Mouse (Mus musculus) hindbrain, postnatal 0 days (tissue): ENCODE data around the gene Cadps2. TPM values are rescaled to one million over a fixed set of nuclear protein-coding genes. Genes with fewer than 3 reads are reported as not detected.
A peak's percentile ranks its signal among the peaks of the same experiment; 100 is the strongest.

Experiments
- ATAC-seq: fragments of 200-750 bp; cut with Nextera tagmentation; 2 replicates; pipeline ENCODE4 v1.8.0; 2017; ENCODE audit warnings: mild to moderate bottlenecking, moderate TSS enrichment, moderate library complexity
- DNase-seq: peaks from one replicate; pipeline ENCODE4 v3.0.0-alpha.2; 2015; ENCODE audit warnings: low spot score
- H3K27ac ChIP-seq: fragments of 300-500 bp; sonication (generic); 2 replicates; pipeline ENCODE4 v1.5.1; 2014; ENCODE audit warnings: mild to moderate bottlenecking
- H3K27me3 ChIP-seq: fragments of 300-500 bp; sonication (generic); 2 replicates; pipeline ENCODE4 v1.6.1; 2014; ENCODE audit warnings: low read length, mixed read lengths; ENCODE audit not compliant: insufficient read depth
- H3K36me3 ChIP-seq: fragments of 300-500 bp; sonication (generic); 2 replicates; pipeline ENCODE4 v1.6.1; 2014; ENCODE audit warnings: low read length, mixed read lengths; ENCODE audit not compliant: insufficient read depth
- H3K4me1 ChIP-seq: fragments of 300-500 bp; sonication (generic); 2 replicates; pipeline ENCODE4 v1.6.1; 2014; ENCODE audit warnings: antibody characterized with exemption, low read length, mixed read lengths; ENCODE audit not compliant: insufficient read depth
- H3K4me2 ChIP-seq: fragments of 300-500 bp; sonication (generic); 2 replicates; pipeline ENCODE4 v1.6.1; 2014; ENCODE audit warnings: low read depth, mild to moderate bottlenecking, low read length, moderate library complexity, mixed read lengths
- H3K4me3 ChIP-seq: fragments of 300-500 bp; sonication (generic); 2 replicates; pipeline ENCODE4 v1.5.1; 2014; ENCODE audit warnings: low read length
- H3K9ac ChIP-seq: fragments of 300-500 bp; sonication (generic); replicated peaks from 2 replicates; pipeline ENCODE4 v1.6.1; 2014; ENCODE audit warnings: mild to moderate bottlenecking, low read length, moderate library complexity, mixed read lengths
- H3K9me3 ChIP-seq: fragments of 300-500 bp; sonication (generic); 2 replicates; pipeline ENCODE4 v1.6.1; 2016; ENCODE audit warnings: low read length, mixed read lengths
- CTCF ChIP-seq: IDR thresholded peaks from 2 replicates; pipeline ENCODE4 v1.5.1; 2016; ENCODE audit warnings: antibody characterized with exemption, control low read depth, low read depth
- WGBS: fragments of 180-500 bp; shearing (Covaris S2); extraction: QIAGEN DNeasy Blood & Tissue Kit; methylation state at CpG from one replicate; pipeline ENCODE4 v1.1.7; 2014; 5-methylcytosine and 5-hydroxymethylcytosine counted together
- polyA plus RNA-seq: library from polyadenylated mRNA; unstranded; fragments of >200 nt; fragmentation: Nextera tagmentation; extraction: Ambion mirVana; gene quantifications from 2 replicates; pipeline ENCODE4 v1.2.1, GENCODE M21; 2015
- total RNA-seq: library from RNA; depleted of rRNA; stranded (reverse); fragments of >200 nt; gene quantifications from 2 replicates; pipeline ENCODE4 v1.2.3, GENCODE M21; 2014; rRNA removed

Cadps2 gene
- total RNA-seq (57.5 and 58.2 TPM in 2 replicates), polyA plus RNA-seq (15.9 and 19.6 TPM in 2 replicates)

DNA sequence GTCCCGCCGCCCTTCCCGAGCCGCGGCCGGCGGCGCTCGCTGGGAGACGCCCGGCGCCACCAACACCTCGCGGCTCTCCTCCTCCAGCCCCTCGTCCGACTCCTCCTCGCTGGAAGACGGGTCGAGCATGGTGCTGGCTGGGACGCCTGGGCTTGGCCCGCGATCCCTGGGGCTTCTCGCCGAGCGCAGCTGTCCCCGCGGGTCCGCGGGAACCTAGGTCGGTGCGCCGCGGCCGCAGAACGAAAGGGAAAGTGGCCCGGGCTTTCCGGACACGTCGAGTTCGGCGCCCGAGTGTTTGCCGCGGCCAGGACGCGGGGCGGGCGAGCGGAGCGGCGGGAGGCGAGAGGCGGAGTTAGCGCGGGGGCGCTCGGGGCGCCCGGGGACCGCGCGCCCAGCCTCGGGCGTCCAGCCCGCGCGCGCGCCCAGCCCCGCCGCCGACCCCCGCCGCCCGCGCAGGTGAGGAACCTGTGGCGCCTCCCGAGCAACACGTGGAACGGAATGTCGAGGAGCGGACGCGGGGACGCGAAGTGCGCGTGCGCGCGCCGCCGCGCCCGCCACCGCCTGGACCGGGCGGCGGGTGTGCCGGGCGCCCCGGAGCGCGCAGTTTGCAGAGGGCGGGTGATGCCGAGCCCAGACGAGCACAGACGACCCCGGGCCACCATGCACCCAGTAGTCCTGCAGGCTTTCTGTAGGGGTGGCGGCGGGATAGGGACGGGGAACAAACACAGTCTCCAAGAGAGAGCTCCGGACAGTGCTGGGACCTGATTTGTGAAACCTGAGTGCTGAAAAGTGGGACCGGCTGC lies at the start of gene Cadps2:
Gene Cadps2 (minus strand): TSS at position 413 of the 803 bp plus-strand sequence.
- WGBS = under 1% methylated on average over 97 of the region's 114 CpGs
- no peak for TF ChIP-seq CTCF
- ATAC-seq = peak; percentile 77
- Histone ChIP-seq H3K27ac (peak within 1 kb of the TSS; percentile 72), H3K9me3 (no peaks in the 10 kb centered on the region), H3K36me3 (no peaks in the 10 kb centered on the region), H3K4me3 (peak within 1 kb of the TSS; percentile 79), H3K4me2 (peak within 1 kb of the TSS; percentile 92), H3K9ac (peak within 1 kb of the TSS; percentile 78), H3K4me1 (0 out of 2 replicates have a peak, but pooled peaks cover 4% of the 10 kb centered on the region), H3K27me3 (no peaks in the 10 kb centered on the region)
- peak; percentile 65 for DNase-seq

GRCm38 (mm10) chr6:23886418-23886817 lies 47.2 kb upstream of the Cadps2 start:
- H3K4me2 ChIP-seq = no peak overlapping the region
- no peaks in the 10 kb centered on the region for H3K9me3 ChIP-seq
- H3K27me3 ChIP-seq = no peaks in the 10 kb centered on the region
- TF ChIP-seq CTCF = peak; percentile 70
- no peaks in the 10 kb centered on the region for H3K36me3 ChIP-seq
- H3K4me3 ChIP-seq = no peak overlapping the region
- no peak overlapping the region for H3K9ac ChIP-seq
- 9% methylated on average over 6 of the region's 6 CpGs for WGBS
- ATAC-seq (peak; percentile 56; the same call in 1 of the 2 replicates), DNase-seq (peak; percentile 53)
- H3K27ac ChIP-seq = no peak overlapping the region
- no peaks in the 10 kb centered on the region for H3K4me1 ChIP-seq

DNA sequence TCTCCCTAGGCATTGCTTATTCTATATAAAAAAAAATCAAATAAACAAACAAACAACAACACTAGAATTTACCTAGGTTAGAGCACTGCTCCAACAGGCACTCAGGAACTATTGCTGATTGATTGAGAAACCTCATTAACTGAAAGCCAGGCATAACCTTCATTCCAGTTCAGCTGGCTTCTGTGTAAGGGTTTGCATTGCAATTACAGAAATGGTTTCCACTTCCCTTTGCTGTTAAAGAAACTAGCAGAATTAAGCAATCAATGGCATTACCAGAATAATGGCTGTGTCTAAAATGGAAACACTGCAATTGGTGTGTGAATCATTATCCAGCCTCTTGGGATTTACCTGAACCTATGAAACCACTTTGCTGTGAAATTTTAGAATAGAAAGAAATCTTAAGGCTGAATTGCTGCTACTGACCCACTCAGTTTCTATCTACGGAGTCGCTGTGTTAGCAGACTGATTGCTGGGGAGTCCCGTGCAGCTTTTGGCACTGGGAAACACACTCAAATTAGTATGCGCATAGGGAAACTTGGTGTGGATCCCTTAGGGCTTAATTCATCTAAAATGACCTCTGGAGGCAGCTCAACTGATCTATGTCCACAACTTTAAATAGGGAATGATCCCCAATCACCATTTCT lies 37.7 kb upstream of the Cadps2 start:
- peak overlapping the region; percentile 28 for H3K4me2 ChIP-seq
- no peaks in the 10 kb centered on the region for H3K27me3 ChIP-seq
- H3K9me3 ChIP-seq = no peaks in the 10 kb centered on the region
- no peak overlapping the region for H3K4me3 ChIP-seq
- no peak for ATAC-seq
- WGBS = 34% methylated on average over 4 of the region's 4 CpGs
- H3K27ac ChIP-seq = no peak overlapping the region
- no peak for TF ChIP-seq CTCF
- H3K4me1 ChIP-seq = no peaks in the 10 kb centered on the region
- peak; percentile 19 for DNase-seq
- H3K9ac ChIP-seq = no peak overlapping the region
- H3K36me3 ChIP-seq = no peaks in the 10 kb centered on the region

GRCm38 (mm10) chr6:23876363-23876762 lies 37.1 kb upstream of the Cadps2 start:
- 51% methylated on average over 4 of the region's 4 CpGs for WGBS
- Histone ChIP-seq H3K4me2 (peak overlapping the region; percentile 28; the same call in 1 of the 2 replicates), H3K27ac (no peak overlapping the region)

DNA sequence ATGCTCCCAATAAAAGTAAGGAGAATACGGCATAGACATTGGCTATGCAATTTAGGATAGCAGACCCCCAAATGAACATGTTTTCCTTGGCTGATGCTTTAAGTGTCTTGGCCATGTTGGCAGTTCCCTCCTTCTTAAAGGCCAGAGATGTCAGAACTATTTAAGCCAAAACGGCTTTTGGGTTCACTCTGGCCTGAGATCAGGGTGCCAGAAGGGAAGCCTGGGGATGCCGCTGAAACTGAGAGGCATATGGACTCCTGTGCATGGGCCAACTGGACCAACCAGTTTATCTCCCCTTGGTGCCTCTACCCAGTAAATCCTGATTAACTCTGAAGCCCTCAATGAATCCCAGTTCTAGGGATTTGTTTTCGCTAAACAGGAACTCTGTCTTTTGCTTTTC lies 34.6 kb upstream of the Cadps2 start:
- 64% methylated on average over 4 of the region's 4 CpGs for WGBS
- H3K9me3 ChIP-seq = no peaks in the 10 kb centered on the region

More at GRCm38 (mm10) chr6:23876363-23876762, 37.1 kb upstream of the Cadps2 start:
- H3K9me3 ChIP-seq = no peaks in the 10 kb centered on the region
- no peak for ATAC-seq
- no peaks in the 10 kb centered on the region for H3K4me1 ChIP-seq
- TF ChIP-seq CTCF = no peak
- no peaks in the 10 kb centered on the region for H3K36me3 ChIP-seq
- DNase-seq = no peak
- no peak overlapping the region for H3K9ac ChIP-seq
- no peak overlapping the region for H3K4me3 ChIP-seq
- H3K27me3 ChIP-seq = no peaks in the 10 kb centered on the region

DNA sequence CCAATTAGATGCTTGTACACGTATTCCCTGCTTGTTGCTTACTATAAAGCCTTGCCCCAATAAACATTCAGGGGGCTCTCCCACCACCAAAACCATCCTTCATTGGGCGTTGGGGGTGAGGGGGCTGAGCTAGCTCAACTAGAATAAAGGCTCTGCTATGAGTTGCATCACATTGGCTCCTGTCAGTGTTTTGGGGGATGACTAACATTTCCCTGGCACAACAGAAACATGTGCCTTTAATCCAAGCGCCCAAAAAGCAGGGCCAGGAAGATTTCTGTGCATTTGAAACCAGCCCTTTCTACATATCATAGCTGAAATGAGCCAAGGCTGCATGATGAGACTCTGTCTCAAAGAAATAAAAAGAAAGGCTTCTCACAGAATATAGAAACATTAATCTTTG lies 34.0 kb upstream of the Cadps2 start:
- H3K9me3 ChIP-seq = no peaks in the 10 kb centered on the region
- no peak overlapping the region for H3K4me3 ChIP-seq
- WGBS = 79% methylated on average over 3 of the region's 3 CpGs
- no peak overlapping the region for H3K9ac ChIP-seq
- ATAC-seq (no peak), DNase-seq (no peak)
- H3K36me3 ChIP-seq = no peaks in the 10 kb centered on the region
- no peak for TF ChIP-seq CTCF
- no peak overlapping the region for H3K4me2 ChIP-seq
- no peaks in the 10 kb centered on the region for H3K4me1 ChIP-seq
- H3K27ac ChIP-seq = no peak overlapping the region
- no peaks in the 10 kb centered on the region for H3K27me3 ChIP-seq

More for the DNA sequence above, 34.6 kb upstream of the Cadps2 start:
- ATAC-seq (peak; percentile 72), DNase-seq (peak; percentile 69)
- Histone ChIP-seq H3K4me2 (no peak overlapping the region), H3K9ac (no peak overlapping the region), H3K27me3 (no peaks in the 10 kb centered on the region), H3K27ac (peak overlapping the region; percentile 38; the same call in 1 of the 2 replicates), H3K4me3 (no peak overlapping the region), H3K36me3 (no peaks in the 10 kb centered on the region), H3K4me1 (no peaks in the 10 kb centered on the region)
- TF ChIP-seq CTCF = no peak
